Mouse (Mus musculus) left cerebral cortex, postnatal 36 days (tissue): ENCODE measurements around the gene Zfp553. TPM values are rescaled to one million over a fixed set of nuclear protein-coding genes. Genes with fewer than 3 reads are reported as not detected.

Experiments
- DNase-seq, 2 experiments: peaks; one replicate each; pipeline ENCODE4 v3.0.0; 2021 to 2022; ENCODE audit warnings: low spot score in 2 of 2, mixed read lengths in 1 of 2
- intact Hi-C: fragments of 180-260 bp; cut with DNase I; formaldehyde crosslinking; loops from one replicate; pipeline ENCODE4 v1.15.1; 2025
- total RNA-seq, 2 experiments: library from RNA; stranded (reverse); gene quantifications; 2 replicates each; pipeline ENCODE4 v1.2.3; 2021

The Zfp553 gene
- total RNA-seq, 2 experiments from 2014 or later, result 18.6 to 19.4 TPM

GRCm38 (mm10) chr7:127209851-127210250, 23.0 kb upstream of the Zfp553 start:
- intact Hi-C loops, result no loop called here
- no peak for DNase-seq

- DNase-seq, result no peak
- intact Hi-C loops, result no loop called here
These were observed 22.6 kb upstream of the Zfp553 start for GRCm38 (mm10) chr7:127210266-127210665.

GRCm38 (mm10) chr7:127211014-127211745, 21.7 kb upstream of the Zfp553 start:
- intact Hi-C loops, result no loop called here
- no peak for DNase-seq

- intact Hi-C loops, result no loop called here
- no peak for DNase-seq
These were observed 20.2 kb upstream of the Zfp553 start for GRCm38 (mm10) chr7:127212432-127213250.

- intact Hi-C loops, result no loop called here
- no peak for DNase-seq
These were observed 19.4 kb upstream of the Zfp553 start for GRCm38 (mm10) chr7:127213485-127213884.

- intact Hi-C loops, result no loop called here
- DNase-seq, result no peak
These were observed 18.9 kb upstream of the Zfp553 start for GRCm38 (mm10) chr7:127213930-127214329.

- no peak for DNase-seq
- intact Hi-C loops, result no loop called here
These were observed 18.3 kb upstream of the Zfp553 start for GRCm38 (mm10) chr7:127214521-127214920.

- peak in 1 of 2 experiments; percentile 42 for DNase-seq
- intact Hi-C loops, result no loop called here
These were observed 17.6 kb upstream of the Zfp553 start for GRCm38 (mm10) chr7:127214981-127215871.

GRCm38 (mm10) chr7:127216307-127216706, 16.6 kb upstream of the Zfp553 start:
- DNase-seq, result no peak
- intact Hi-C loops, result no loop called here

GRCm38 (mm10) chr7:127217475-127217874, 15.4 kb upstream of the Zfp553 start:
- intact Hi-C loops, result no loop called here
- no peak for DNase-seq

GRCm38 (mm10) chr7:127217901-127218642, 14.8 kb upstream of the Zfp553 start:
- intact Hi-C loops, result no loop called here
- DNase-seq, result no peak

GRCm38 (mm10) chr7:127218670-127219069, 14.2 kb upstream of the Zfp553 start:
- intact Hi-C loops, result no loop called here

GRCm38 (mm10) chr7:127220440-127220839, 12.4 kb upstream of the Zfp553 start:
- intact Hi-C loops, result no loop called here
- no peak for DNase-seq

More at GRCm38 (mm10) chr7:127218670-127219069, 14.2 kb upstream of the Zfp553 start:
- DNase-seq, result no peak

GRCm38 (mm10) chr7:127223106-127223505, 9.8 kb upstream of the Zfp553 start:
- intact Hi-C loops, result no loop called here
- no peak for DNase-seq

- intact Hi-C loops, result no loop called here
- no peak for DNase-seq
These were observed 9.1 kb upstream of the Zfp553 start for GRCm38 (mm10) chr7:127223515-127224478.

GRCm38 (mm10) chr7:127224616-127225015, 8.2 kb upstream of the Zfp553 start:
- no peak for DNase-seq
- intact Hi-C loops, result no loop called here

- intact Hi-C loops, result no loop called here
- DNase-seq, result no peak
These were observed 7.5 kb upstream of the Zfp553 start for GRCm38 (mm10) chr7:127225147-127225995.
